In genomic region chr3:37726501-37727140, GRCm38 (mm10) we compare ENCODE assay signal across 18 mouse cellular contexts. TPM values are rescaled to one million over a fixed set of nuclear protein-coding genes. Genes with fewer than 3 reads are reported as not detected.
A peak's percentile ranks its signal among the peaks of the same experiment; 100 is the strongest.
DNase-seq lines count a peak whose midpoint lies in the region; ATAC-seq and TF ChIP-seq lines count a peak whose summit lies in the region.
"Had no signal": no experiment of that assay in that cellular context is flagged by ENCODE, and none has a peak within 500 bp of the region (broad histone marks: within the 10 kb centered on the region; RNA-seq: fewer than 3 reads in every experiment).

No protein-coding gene starts in this region.

- H3K4me2 ChIP-seq in lung, embryonic 14.5 days: no peak overlapping the region
- no peak overlapping the region for H3K4me2 ChIP-seq in hindbrain, embryonic 12.5 days (replicated peaks)
- H3K4me2 ChIP-seq: forebrain, embryonic 12.5 days; hindbrain, embryonic 13.5 days; liver, embryonic 13.5 days; midbrain, embryonic 11.5 days; neural tube, embryonic 13.5 days had no signal

- H3K36me3 ChIP-seq in lung, embryonic 14.5 days (ENCODE audit: insufficient read depth): no peaks in the 10 kb centered on the region
- no peaks in the 10 kb centered on the region for H3K36me3 ChIP-seq in hindbrain, embryonic 12.5 days
- H3K36me3 ChIP-seq: forebrain, embryonic 12.5 days; G1E; hindbrain, embryonic 13.5 days; liver, embryonic 13.5 days; neural tube, embryonic 13.5 days had no signal

- 64% methylated on average over 4 of the region's 4 CpGs for WGBS in lung, embryonic 14.5 days
- WGBS in lung, adult 2 months: 66% methylated on average over 4 of the region's 4 CpGs
- 79% methylated on average over 4 of the region's 4 CpGs for WGBS in hindbrain, embryonic 12.5 days

- peaks cover 28% of the 10 kb centered on the region for H3K27me3 ChIP-seq in lung, embryonic 14.5 days (ENCODE audit: insufficient read depth, low read length)
- peaks cover 18% of the 10 kb centered on the region for H3K27me3 ChIP-seq in hindbrain, embryonic 12.5 days

- TF ChIP-seq CTCF in lung, embryonic 14.5 days (IDR thresholded peaks at IDR 0.05; ENCODE audit: low read depth): no peak
- no peak for TF ChIP-seq CTCF in lung, adult 2 months (IDR thresholded peaks at IDR 0.05; ENCODE audit: insufficient read depth, low read length)

- peak; percentile 27 for DNase-seq in cerebellum, adult 9-10 months
- DNase-seq in cerebellum, adult 11-12 months: no peak
- DNase-seq in lung, embryonic 14.5 days: peak; percentile 65
- no peak for DNase-seq in lung, adult 2 months
- peak; percentile 73 to 84 for DNase-seq in heart, adult 9 months (ENCODE audit: low spot score in 2 of 2)
- peak; percentile 76 for DNase-seq in skeletal muscle tissue, adult 2 months (ENCODE audit: low read depth, low spot score)
- no peak for DNase-seq in right cerebral cortex, postnatal 4 days
- DNase-seq: B cell, adult 2 months; kidney, adult 11 months; liver, embryonic 13.5 days; right cerebral cortex, adult 18-20 months; thymus, postnatal 4 days had no signal

- H3K9ac ChIP-seq in lung, embryonic 14.5 days: no peak overlapping the region
- no peak overlapping the region for H3K9ac ChIP-seq in hindbrain, embryonic 12.5 days
- H3K9ac ChIP-seq: forebrain, embryonic 12.5 days; hindbrain, embryonic 13.5 days; liver, embryonic 13.5 days; neural tube, embryonic 13.5 days had no signal

- no peak overlapping the region for H3K4me3 ChIP-seq in lung, embryonic 14.5 days (ENCODE audit: low read depth, low read length)
- H3K4me3 ChIP-seq in lung, adult 2 months (replicated peaks; ENCODE audit: extremely low read depth, low read depth, low read length): no peak overlapping the region
- H3K4me3 ChIP-seq in hindbrain, embryonic 12.5 days: no peak overlapping the region
- H3K4me3 ChIP-seq: forebrain, embryonic 12.5 days; hindbrain, embryonic 13.5 days; liver, embryonic 13.5 days; neural tube, embryonic 13.5 days had no signal

- H3K9me3 ChIP-seq in lung, embryonic 14.5 days (ENCODE audit: low read depth, low read length): no peaks in the 10 kb centered on the region
- H3K9me3 ChIP-seq in hindbrain, embryonic 12.5 days (replicated peaks): no peaks in the 10 kb centered on the region
- H3K9me3 ChIP-seq: forebrain, embryonic 12.5 days; G1E; hindbrain, embryonic 13.5 days; liver, embryonic 13.5 days; neural tube, embryonic 13.5 days had no signal

- peaks cover 24% of the 10 kb centered on the region; the same call in 1 of the 2 replicates for H3K4me1 ChIP-seq in lung, embryonic 14.5 days (ENCODE audit: insufficient read depth)
- peaks cover 11% of the 10 kb centered on the region for H3K4me1 ChIP-seq in lung, adult 2 months (ENCODE audit: control insufficient read depth, insufficient read depth, low read length)
- H3K4me1 ChIP-seq in hindbrain, embryonic 12.5 days: peaks cover 33% of the 10 kb centered on the region

- ATAC-seq in lung, embryonic 14.5 days (ENCODE audit: insufficient read depth): no peak
- ATAC-seq in hindbrain, embryonic 12.5 days (ENCODE audit: low FRiP score): no peak

- H3K27ac ChIP-seq in lung, embryonic 14.5 days (ENCODE audit: low read depth): no peak overlapping the region
- no peak overlapping the region for H3K27ac ChIP-seq in hindbrain, embryonic 12.5 days
- H3K27ac ChIP-seq: forebrain, embryonic 12.5 days; hindbrain, embryonic 13.5 days; liver, embryonic 13.5 days; neural tube, embryonic 13.5 days had no signal

- TF ChIP-seq POLR2A in lung, adult 2 months (IDR thresholded peaks at IDR 0.05; ENCODE audit: borderline replicate concordance, extremely low read depth, low read depth, low read length): no peak

RNA-seq across cellular contexts. Expression of gene Gm5148, which starts 2.3 kb away (rescaled TPM):
- 6.6 and 6.7 TPM in 2 replicates for polyA plus RNA-seq in lung, embryonic 14.5 days (2014; fragmentation: Nextera tagmentation; extraction: Ambion mirVana)
- 7.1 and 9.5 TPM in 2 replicates for polyA plus RNA-seq in lung, adult 2 months (2012; rRNA removed)
- polyA plus RNA-seq in hindbrain, embryonic 12.5 days (2016; fragmentation: Nextera tagmentation; extraction: Ambion mirVana): 3.9 and 4.0 TPM in 2 replicates

Comparison
In these comparisons a context has a peak if more than half of its experiments do, and no peak if none do; other contexts are left out.
1. DNase-seq: peak in cerebellum, adult 9-10 months (single experiment), lung, embryonic 14.5 days (single experiment), heart, adult 9 months (2 of 2) and skeletal muscle tissue, adult 2 months (single experiment); none in cerebellum, adult 11-12 months (single experiment), lung, adult 2 months (single experiment) and right cerebral cortex, postnatal 4 days (single experiment).